Mouse (Mus musculus) midbrain, postnatal 0 days (tissue): ENCODE results near the gene Tgfb1i1. TPM values are rescaled to one million over a fixed set of nuclear protein-coding genes. Genes with fewer than 3 reads are reported as not detected.
A peak's percentile ranks its signal among the peaks of the same experiment; 100 is the strongest.

ENCODE experiments used
- ATAC-seq: fragments of 200-750 bp; cut with Nextera tagmentation; 2 replicates; pipeline ENCODE4 v1.8.0; 2017; ENCODE audit warnings: moderate number of reproducible peaks, mild to moderate bottlenecking, moderate TSS enrichment, moderate library complexity; ENCODE audit not compliant: low FRiP score
- DNase-seq: peaks from one replicate; pipeline ENCODE4 v3.0.0-alpha.2; 2015; ENCODE audit warnings: low spot score
- H3K27ac ChIP-seq: fragments of 300-500 bp; sonication (generic); 2 replicates; pipeline ENCODE4 v1.5.1; 2014; ENCODE audit warnings: low read depth, mild to moderate bottlenecking, low read length, mixed read lengths
- H3K27me3 ChIP-seq: fragments of 300-500 bp; sonication (generic); 2 replicates; pipeline ENCODE4 v1.6.1; 2014; ENCODE audit warnings: low read length, control low read depth, mixed read lengths; ENCODE audit not compliant: insufficient read depth
- H3K36me3 ChIP-seq: fragments of 300-500 bp; sonication (generic); 2 replicates; pipeline ENCODE4 v1.6.1; 2014; ENCODE audit warnings: low read length, control low read depth, mixed read lengths; ENCODE audit not compliant: insufficient read depth
- H3K4me1 ChIP-seq: fragments of 300-500 bp; sonication (generic); 2 replicates; pipeline ENCODE4 v1.6.1; 2014; ENCODE audit warnings: mild to moderate bottlenecking, control low read depth, antibody characterized with exemption, low read length, mixed read lengths; ENCODE audit not compliant: insufficient read depth
- H3K4me2 ChIP-seq: fragments of 300-500 bp; sonication (generic); 2 replicates; pipeline ENCODE4 v1.6.1; 2014; ENCODE audit warnings: low read depth, mild to moderate bottlenecking, low read length, mixed read lengths; ENCODE audit not compliant: poor library complexity, severe bottlenecking
- H3K4me3 ChIP-seq: fragments of 300-500 bp; sonication (generic); 2 replicates; pipeline ENCODE4 v1.5.1; 2014; ENCODE audit warnings: low read depth, mild to moderate bottlenecking, low read length, moderate library complexity
- H3K9ac ChIP-seq: fragments of 300-500 bp; sonication (generic); replicated peaks from 2 replicates; pipeline ENCODE4 v1.6.1; 2014; ENCODE audit warnings: mild to moderate bottlenecking, low read length, moderate library complexity, mixed read lengths; ENCODE audit not compliant: poor library complexity, severe bottlenecking
- H3K9me3 ChIP-seq: fragments of 300-500 bp; sonication (generic); 2 replicates; pipeline ENCODE4 v1.6.1; 2016; ENCODE audit warnings: low read length, control low read depth
- CTCF ChIP-seq: IDR thresholded peaks from 2 replicates; pipeline ENCODE4 v1.5.1; 2016; ENCODE audit warnings: antibody characterized with exemption, mild to moderate bottlenecking
- WGBS: fragments of 180-500 bp; shearing (Covaris S2); extraction: QIAGEN DNeasy Blood & Tissue Kit; methylation state at CpG from one replicate; pipeline ENCODE4 v1.1.7; 2014; 5-methylcytosine and 5-hydroxymethylcytosine counted together
- polyA plus RNA-seq: library from polyadenylated mRNA; unstranded; fragments of >200 nt; fragmentation: Nextera tagmentation; extraction: Ambion mirVana; gene quantifications from 2 replicates; pipeline ENCODE4 v1.2.1, GENCODE M21; 2015
- total RNA-seq: library from RNA; depleted of rRNA; stranded (reverse); fragments of >200 nt; gene quantifications from 2 replicates; pipeline ENCODE4 v1.2.3, GENCODE M21; 2014; rRNA removed

The Tgfb1i1 gene
- total RNA-seq (14.4 and 20.2 TPM in 2 replicates), polyA plus RNA-seq (18.2 and 23.0 TPM in 2 replicates)

- peak; percentile 54 for DNase-seq
- 3% methylated on average over 23 of the region's 30 CpGs for WGBS
- ATAC-seq, result peak; percentile 56
- peak within 1 kb of the TSS; percentile 40 for H3K4me3 ChIP-seq
- no peak for TF ChIP-seq CTCF
- H3K9me3 ChIP-seq, result no peaks in the 10 kb centered on the region
- H3K36me3 ChIP-seq, result peaks cover 22% of the 10 kb centered on the region
- peaks cover 3% of the 10 kb centered on the region for H3K4me1 ChIP-seq
- peak within 1 kb of the TSS; percentile 83 for H3K27ac ChIP-seq
- H3K9ac ChIP-seq, result peak within 1 kb of the TSS; percentile 55
- peak within 1 kb of the TSS; percentile 68 for H3K4me2 ChIP-seq
- H3K27me3 ChIP-seq, result no peaks in the 10 kb centered on the region
Measured at GRCm38 (mm10) chr7:128246496-128247391, at the start of gene Tgfb1i1. Gene Tgfb1i1 (plus strand): TSS chr7:128246812.

- H3K4me1 ChIP-seq, result no peaks in the 10 kb centered on the region
- no peak for TF ChIP-seq CTCF
- no peak overlapping the region for H3K9ac ChIP-seq
- whole genome bisulfite sequencing, result 86% methylated on average over 9 of the region's 9 CpGs
- ATAC-seq (no peak), DNase-seq (no peak)
- H3K9me3 ChIP-seq, result no peaks in the 10 kb centered on the region
- H3K36me3 ChIP-seq, result no peaks in the 10 kb centered on the region
- H3K27ac ChIP-seq, result no peak overlapping the region
- H3K4me3 ChIP-seq, result no peak overlapping the region
- H3K4me2 ChIP-seq, result no peak overlapping the region
- no peaks in the 10 kb centered on the region for H3K27me3 ChIP-seq
Measured at GRCm38 (mm10) chr7:128201607-128202006, 45.0 kb upstream of the Tgfb1i1 start.

DNA sequence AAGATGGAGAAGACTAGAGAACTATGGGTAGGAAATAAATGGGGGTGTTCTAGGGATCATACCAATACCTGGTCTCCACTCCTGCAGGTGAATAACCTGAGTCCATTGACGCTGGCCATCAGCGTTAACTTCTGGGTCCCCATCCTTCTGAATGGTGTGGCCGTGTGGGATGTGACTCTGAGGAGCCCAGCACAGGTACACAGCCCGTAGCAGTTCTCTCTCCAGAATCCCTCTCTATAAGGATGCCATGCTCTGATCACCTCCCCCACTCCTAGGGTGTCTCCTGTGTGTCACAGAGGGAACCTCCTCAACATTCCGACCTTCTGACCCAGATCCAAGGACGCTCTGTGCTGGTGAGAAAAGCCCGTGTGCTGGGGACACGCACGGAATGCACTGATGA lies 43.5 kb upstream of the Tgfb1i1 start:
- Histone ChIP-seq H3K36me3 (no peaks in the 10 kb centered on the region), H3K27me3 (no peaks in the 10 kb centered on the region), H3K4me2 (no peak overlapping the region), H3K9me3 (no peaks in the 10 kb centered on the region), H3K27ac (no peak overlapping the region), H3K9ac (no peak overlapping the region), H3K4me1 (no peaks in the 10 kb centered on the region), H3K4me3 (no peak overlapping the region)
- no peak for ATAC-seq
- 83% methylated on average over 9 of the region's 9 CpGs for WGBS
- DNase-seq, result no peak
- no peak for TF ChIP-seq CTCF

GRCm38 (mm10) chr7:128204179-128204578 lies 42.4 kb upstream of the Tgfb1i1 start:
- no peaks in the 10 kb centered on the region for H3K4me1 ChIP-seq
- no peak for TF ChIP-seq CTCF
- no peaks in the 10 kb centered on the region for H3K36me3 ChIP-seq
- no peak overlapping the region for H3K4me3 ChIP-seq
- H3K27me3 ChIP-seq, result no peaks in the 10 kb centered on the region
- 87% methylated on average over 8 of the region's 8 CpGs for WGBS
- H3K9ac ChIP-seq, result no peak overlapping the region
- ATAC-seq (no peak), DNase-seq (no peak)
- H3K9me3 ChIP-seq, result no peaks in the 10 kb centered on the region
- no peak overlapping the region for H3K27ac ChIP-seq
- H3K4me2 ChIP-seq, result no peak overlapping the region

GRCm38 (mm10) chr7:128205695-128206094 lies 40.9 kb upstream of the Tgfb1i1 start:
- WGBS, result 84% methylated on average over 18 of the region's 18 CpGs
- H3K27ac ChIP-seq, result no peak overlapping the region
- H3K4me2 ChIP-seq, result no peak overlapping the region
- no peaks in the 10 kb centered on the region for H3K4me1 ChIP-seq
- DNase-seq (no peak), ATAC-seq (no peak)
- H3K27me3 ChIP-seq, result no peaks in the 10 kb centered on the region
- TF ChIP-seq CTCF, result no peak
- H3K36me3 ChIP-seq, result no peaks in the 10 kb centered on the region
- H3K4me3 ChIP-seq, result no peak overlapping the region
- no peaks in the 10 kb centered on the region for H3K9me3 ChIP-seq
- H3K9ac ChIP-seq, result no peak overlapping the region

GRCm38 (mm10) chr7:128206152-128206551 lies 40.5 kb upstream of the Tgfb1i1 start, which contains the start of gene Cox6a2:
Gene Cox6a2 (minus strand): TSS chr7:128206387.
- ATAC-seq (no peak), DNase-seq (no peak)
- Histone ChIP-seq H3K4me2 (no peak within 1 kb of the TSS), H3K27me3 (no peaks in the 10 kb centered on the region), H3K36me3 (no peaks in the 10 kb centered on the region), H3K4me3 (no peak within 1 kb of the TSS), H3K9me3 (no peaks in the 10 kb centered on the region), H3K9ac (no peak within 1 kb of the TSS), H3K27ac (no peak within 1 kb of the TSS), H3K4me1 (no peaks in the 10 kb centered on the region)
- 83% methylated on average over 6 of the region's 6 CpGs for WGBS
- no peak for TF ChIP-seq CTCF
